Mouse (Mus musculus): ENCODE results near the gene Dhx16. TPM values are rescaled to one million over a fixed set of nuclear protein-coding genes. Genes with fewer than 3 reads are reported as not detected.

Gene Dhx16
- total RNA-seq, 2 experiments from 2014 or later = 19.2 to 20.1 TPM

Small RNA genes lying within 50 kb of the gene (microRNA-seq; reads per million reads assigned to microRNA genes)
- gene Gm28033 (0.83 reads per million), gene Mir1894 (not detected)

Other genes with a start within 250 kb of the Dhx16 start
- not detected for gene Mucl3, start 236.1 kb upstream of the Dhx16 start, total RNA-seq (2021)
- 10 to 100 TPM; 32.3 TPM for gene Vars2, start 212.2 kb upstream of the Dhx16 start, total RNA-seq (2021)
- 10 to 100 TPM; 17.5 to 18.3 TPM for gene Gtf2h4, start 206.1 kb upstream of the Dhx16 start, total RNA-seq (2021)
- gene Ddr1, start 175.2 kb upstream of the Dhx16 start, total RNA-seq (2021) = 10 to 100 TPM; 33.1 to 41.7 TPM
- gene Ier3, start 58.1 kb upstream of the Dhx16 start, total RNA-seq (2021) = 10 to 100 TPM; 21.7 to 39.7 TPM
- gene Flot1, start 56.6 kb upstream of the Dhx16 start, total RNA-seq (2021) = 100 to 1,000 TPM; 125 to 141 TPM
- 100 to 1,000 TPM; 102 to 103 TPM for gene Tubb5, start 41.5 kb upstream of the Dhx16 start, total RNA-seq (2021)
- gene Mdc1, start 38.3 kb upstream of the Dhx16 start, total RNA-seq (2021) = 10 to 100 TPM; 11.8 to 14.6 TPM
- 1 to 10 TPM; 2.3 to 2.8 TPM for gene Nrm, start 18.5 kb upstream of the Dhx16 start, total RNA-seq (2021)
- 10 to 100 TPM; 11.9 to 16.6 TPM for gene Ppp1r18, start 14.2 kb upstream of the Dhx16 start, total RNA-seq (2021)
- 100 to 1,000 TPM; 112 to 116 TPM for gene 2310061I04Rik, start 17.6 kb downstream of the Dhx16 start, total RNA-seq (2021)
- 1 to 10 TPM; 7.7 TPM for gene Atat1, start 30.3 kb downstream of the Dhx16 start, total RNA-seq (2021)
- 10 to 100 TPM; 51.7 to 55.3 TPM for gene Mrps18b, start 36.6 kb downstream of the Dhx16 start, total RNA-seq (2021)
- 10 to 100 TPM; 30.4 to 34.5 TPM for gene Ppp1r10, start 36.6 kb downstream of the Dhx16 start, total RNA-seq (2021)
- gene Abcf1, start 89.9 kb downstream of the Dhx16 start, total RNA-seq (2021) = 10 to 100 TPM; 64.2 to 66.6 TPM
- gene Gnl1, start 100.0 kb downstream of the Dhx16 start, total RNA-seq (2021) = 10 to 100 TPM; 26.4 to 26.6 TPM
- 1 to 10 TPM; 3.8 to 4.4 TPM for gene Prr3, start 100.4 kb downstream of the Dhx16 start, total RNA-seq (2021)
- gene H2-T24, start 140.7 kb downstream of the Dhx16 start, total RNA-seq (2021) = 1 to 10 TPM; 7.4 to 7.5 TPM
- 10 to 100 TPM; 20.2 to 25.6 TPM for gene H2-T23, start 153.0 kb downstream of the Dhx16 start, total RNA-seq (2021)
- gene H2-T22, start 162.9 kb downstream of the Dhx16 start, total RNA-seq (2021) = 1 to 10 TPM; 7.4 to 7.8 TPM
- not detected for gene Gm6034, start 163.1 kb downstream of the Dhx16 start, total RNA-seq (2021)
- gene Gm11127, start 178.6 kb downstream of the Dhx16 start, total RNA-seq (2021) = 1 to 10 TPM; 2.6 to 2.9 TPM
- not detected for gene Gm19684, start 241.9 kb downstream of the Dhx16 start, total RNA-seq (2021)
- gene Gm7030, start 249.6 kb downstream of the Dhx16 start, total RNA-seq (2021) = not detected